In the genomic region with DNA sequence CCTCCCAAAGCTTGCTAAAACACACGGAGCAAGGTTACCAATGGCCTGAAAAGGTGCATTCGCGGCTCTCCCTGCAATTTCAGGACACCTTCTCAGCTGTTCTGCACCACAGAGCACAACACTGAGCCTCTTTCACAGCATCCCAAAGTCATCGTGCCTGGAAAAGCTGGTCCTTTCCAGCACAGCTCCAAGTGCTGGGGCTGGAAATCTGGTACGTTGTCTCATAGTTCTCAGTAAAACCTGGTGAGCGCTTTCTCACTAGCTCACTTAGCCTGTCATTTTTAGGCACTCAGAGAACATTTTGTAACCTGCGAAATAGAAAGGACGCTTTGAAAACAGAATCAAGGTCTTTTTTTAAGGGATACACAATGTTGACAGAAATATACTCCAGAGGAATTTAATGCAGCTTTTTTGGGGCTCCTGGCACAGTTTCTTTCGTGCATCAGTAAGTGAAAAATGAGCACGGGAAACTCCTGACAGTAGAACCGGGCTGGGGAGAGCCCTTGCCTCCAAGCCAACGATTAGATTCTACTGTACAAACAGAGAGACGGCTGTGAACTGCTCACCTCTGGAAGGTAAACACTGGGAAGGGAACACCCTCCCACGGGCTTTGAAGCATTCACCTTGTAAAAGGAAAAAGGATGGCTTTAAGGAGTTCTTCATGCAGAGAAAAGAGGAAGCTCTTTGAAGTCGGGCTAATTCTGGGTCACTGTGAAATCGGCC, we compare ENCODE assay signal across 10 mouse cellular contexts.
A peak's percentile ranks its signal among the peaks of the same experiment; 100 is the strongest.
DNase-seq lines count a peak whose midpoint lies in the region; ATAC-seq lines count a peak whose summit lies in the region.
"Had no signal": no experiment of that assay in that cellular context is flagged by ENCODE, and none has a peak within 500 bp of the region (broad histone marks: within the 10 kb centered on the region; RNA-seq: fewer than 3 reads in every experiment).

No protein-coding gene starts in this region.

- H3K36me3 ChIP-seq in hindbrain, embryonic 16.5 days (ENCODE audit: control insufficient read depth, insufficient read depth, low read length): no peaks in the 10 kb centered on the region
- no peaks in the 10 kb centered on the region for H3K36me3 ChIP-seq in hindbrain, embryonic 12.5 days
- H3K36me3 ChIP-seq in stomach, embryonic 16.5 days (ENCODE audit: control insufficient read depth, insufficient read depth, low read length): no peaks in the 10 kb centered on the region
- H3K36me3 ChIP-seq: limb, embryonic 12.5 days had no signal

- H3K27me3 ChIP-seq in hindbrain, embryonic 16.5 days (replicated peaks; ENCODE audit: control insufficient read depth, insufficient read depth, low read length): no peaks in the 10 kb centered on the region
- no peaks in the 10 kb centered on the region for H3K27me3 ChIP-seq in hindbrain, embryonic 12.5 days
- H3K27me3 ChIP-seq in stomach, embryonic 16.5 days (ENCODE audit: control insufficient read depth, insufficient read depth, low read length): no peaks in the 10 kb centered on the region
- H3K27me3 ChIP-seq: limb, embryonic 12.5 days; megakaryocyte, embryonic 14.5 days had no signal

- no peaks in the 10 kb centered on the region for H3K9me3 ChIP-seq in hindbrain, embryonic 16.5 days (ENCODE audit: control insufficient read depth, low read length)
- no peaks in the 10 kb centered on the region for H3K9me3 ChIP-seq in hindbrain, embryonic 12.5 days (replicated peaks)
- H3K9me3 ChIP-seq in stomach, embryonic 16.5 days (replicated peaks; ENCODE audit: control insufficient read depth, low read length): no peaks in the 10 kb centered on the region
- H3K9me3 ChIP-seq: limb, embryonic 12.5 days; megakaryocyte, embryonic 14.5 days had no signal

- H3K4me2 ChIP-seq in hindbrain, embryonic 16.5 days (ENCODE audit: low read length): peak overlapping the region; percentile 3; the same call in 1 of the 2 replicates
- no peak overlapping the region for H3K4me2 ChIP-seq in hindbrain, embryonic 12.5 days (replicated peaks)
- no peak overlapping the region for H3K4me2 ChIP-seq in stomach, embryonic 16.5 days (ENCODE audit: low read depth, low read length)
- H3K4me2 ChIP-seq: limb, embryonic 12.5 days had no signal

- 44% methylated on average over 16 of the region's 16 CpGs for WGBS in hindbrain, embryonic 16.5 days
- WGBS in hindbrain, embryonic 12.5 days: 44% methylated on average over 16 of the region's 16 CpGs
- WGBS in stomach, embryonic 16.5 days: 31% methylated on average over 16 of the region's 16 CpGs

- no peak overlapping the region for H3K4me3 ChIP-seq in hindbrain, embryonic 16.5 days (ENCODE audit: low read length)
- no peak overlapping the region for H3K4me3 ChIP-seq in hindbrain, embryonic 12.5 days
- H3K4me3 ChIP-seq in stomach, embryonic 16.5 days (replicated peaks; ENCODE audit: low read length): no peak overlapping the region
- H3K4me3 ChIP-seq: limb, embryonic 12.5 days; megakaryocyte, embryonic 14.5 days had no signal

- no peaks in the 10 kb centered on the region for H3K4me1 ChIP-seq in hindbrain, embryonic 16.5 days (ENCODE audit: control insufficient read depth, insufficient read depth, low read depth, low read length)
- no peaks in the 10 kb centered on the region for H3K4me1 ChIP-seq in hindbrain, embryonic 12.5 days
- no peaks in the 10 kb centered on the region for H3K4me1 ChIP-seq in stomach, embryonic 16.5 days (ENCODE audit: control insufficient read depth, insufficient read depth, low read length)
- H3K4me1 ChIP-seq: limb, embryonic 12.5 days; megakaryocyte, embryonic 14.5 days had no signal

- H3K27ac ChIP-seq in hindbrain, embryonic 16.5 days (ENCODE audit: low read depth, low read length): no peak overlapping the region
- no peak overlapping the region for H3K27ac ChIP-seq in hindbrain, embryonic 12.5 days
- no peak overlapping the region for H3K27ac ChIP-seq in stomach, embryonic 16.5 days (ENCODE audit: low read length)
- H3K27ac ChIP-seq: limb, embryonic 12.5 days had no signal

- no peak overlapping the region for H3K9ac ChIP-seq in hindbrain, embryonic 16.5 days (ENCODE audit: low read depth, low read length)
- no peak overlapping the region for H3K9ac ChIP-seq in hindbrain, embryonic 12.5 days
- no peak overlapping the region for H3K9ac ChIP-seq in stomach, embryonic 16.5 days (ENCODE audit: low read length)
- H3K9ac ChIP-seq: limb, embryonic 12.5 days had no signal

- ATAC-seq in hindbrain, embryonic 16.5 days: no peak
- no peak for ATAC-seq in hindbrain, embryonic 12.5 days (ENCODE audit: low FRiP score)
- peak; percentile 62; the same call in 1 of the 2 replicates for ATAC-seq in stomach, embryonic 16.5 days (ENCODE audit: insufficient read depth, low FRiP score)

- DNase-seq in ovary, adult 18-20 months (ENCODE audit: low spot score): peak; percentile 1
- no peak for DNase-seq in ovary, postnatal 14 days (ENCODE audit: low spot score)
- DNase-seq in left cerebral cortex, adult 8-10 months (ENCODE audit: low spot score in 2 of 2): peak; percentile 1 to 10
- DNase-seq in cerebellum, adult 9-11 months: no peak
- DNase-seq in thymus, postnatal 14 days: no peak

Comparison
In these comparisons a context has a peak if more than half of its experiments do, and no peak if none do; other contexts are left out.
1. DNase-seq: peak in ovary, adult 18-20 months (single experiment) and left cerebral cortex, adult 8-10 months (2 of 2); none in ovary, postnatal 14 days (single experiment), cerebellum, adult 9-11 months (single experiment) and thymus, postnatal 14 days (single experiment).